Mouse (Mus musculus) liver, embryonic 16.5 days (tissue): ENCODE results near the gene Ccdc154. TPM values are rescaled to one million over a fixed set of nuclear protein-coding genes. Genes with fewer than 3 reads are reported as not detected.

Experiments
- polyA plus RNA-seq: library from polyadenylated mRNA; unstranded; fragments of >200 nt; fragmentation: Nextera tagmentation; extraction: Ambion mirVana; gene quantifications from 2 replicates; pipeline ENCODE4 v1.2.1, GENCODE M21; 2015

Gene Ccdc154
- polyA plus RNA-seq, 1 experiment from 2014 or later: 0.04 TPM

Other genes with a start within 250 kb of the Ccdc154 start
- 9.5 and 11.6 TPM in 2 replicates for gene Mapk8ip3, start 225.5 kb upstream of the Ccdc154 start, polyA plus RNA-seq
- gene Jpt2, start 201.8 kb upstream of the Ccdc154 start, polyA plus RNA-seq: 52.6 and 53.6 TPM in 2 replicates
- gene Cramp1l, start 146.7 kb upstream of the Ccdc154 start, polyA plus RNA-seq: 2.7 and 2.9 TPM in 2 replicates
- 145 and 146 TPM in 2 replicates for gene Ift140, start 146.4 kb upstream of the Ccdc154 start, polyA plus RNA-seq
- 6.2 and 7.3 TPM in 2 replicates for gene Tmem204, start 78.9 kb upstream of the Ccdc154 start, polyA plus RNA-seq
- gene Telo2, start 46.5 kb upstream of the Ccdc154 start, polyA plus RNA-seq: 12.2 TPM in 2 replicates
- gene Ptx4, start 41.7 kb upstream of the Ccdc154 start, polyA plus RNA-seq: not detected in 2 replicates
- 9.9 and 10.3 TPM in 2 replicates for gene Clcn7, start 29.1 kb upstream of the Ccdc154 start, polyA plus RNA-seq
- gene Gm38655, start 13.0 kb downstream of the Ccdc154 start, polyA plus RNA-seq: not detected in 2 replicates
- 14.2 and 15.1 TPM in 2 replicates for gene BC003965, start 22.1 kb downstream of the Ccdc154 start, polyA plus RNA-seq
- 6.8 and 7.9 TPM in 2 replicates for gene Unkl, start 25.9 kb downstream of the Ccdc154 start, polyA plus RNA-seq
- gene Gnptg, start 77.7 kb downstream of the Ccdc154 start, polyA plus RNA-seq: 17.8 and 19.9 TPM in 2 replicates
- 14.7 and 15.0 TPM in 2 replicates for gene Tsr3, start 77.7 kb downstream of the Ccdc154 start, polyA plus RNA-seq
- gene Baiap3, start 93.9 kb downstream of the Ccdc154 start, polyA plus RNA-seq: 0.46 and 0.57 TPM in 2 replicates
- gene Ube2i, start 112.2 kb downstream of the Ccdc154 start, polyA plus RNA-seq: 205 and 211 TPM in 2 replicates
- 3.4 and 4.9 TPM in 2 replicates for gene Prss34, start 135.9 kb downstream of the Ccdc154 start, polyA plus RNA-seq
- gene Prss28, start 146.2 kb downstream of the Ccdc154 start, polyA plus RNA-seq: not detected in 2 replicates
- gene Prss29, start 156.2 kb downstream of the Ccdc154 start, polyA plus RNA-seq: not detected in 2 replicates
- not detected in 2 replicates for gene Tpsab1, start 183.1 kb downstream of the Ccdc154 start, polyA plus RNA-seq
- 0.47 and 0.65 TPM in 2 replicates for gene Tpsb2, start 203.8 kb downstream of the Ccdc154 start, polyA plus RNA-seq
- 0.44 and 0.51 TPM in 2 replicates for gene Tpsg1, start 206.8 kb downstream of the Ccdc154 start, polyA plus RNA-seq